Comparison of ENCODE assay signal across 8 mouse cellular contexts in genomic region chr15:25842462-25843085, GRCm38 (mm10). TPM values are rescaled to one million over a fixed set of nuclear protein-coding genes. Genes with fewer than 3 reads are reported as not detected.
DNase-seq lines count a peak whose midpoint lies in the region; ATAC-seq and TF ChIP-seq lines count a peak whose summit lies in the region.

No protein-coding gene starts in this region.

- ATAC-seq in heart, embryonic 12.5 days (ENCODE audit: insufficient number of reproducible peaks, low FRiP score), result peak; percentile 19; the same call in 1 of the 2 replicates
- no peak; the same call in none of the 2 replicates for ATAC-seq in forebrain, embryonic 14.5 days
- 0 out of 2 replicates have a peak, but pooled peaks have one; percentile 2 for ATAC-seq in limb, embryonic 13.5 days (ENCODE audit: low FRiP score, low read depth)

- H3K9ac ChIP-seq in heart, embryonic 12.5 days, result peak overlapping the region; percentile 75
- peak overlapping the region; percentile 77 for H3K9ac ChIP-seq in ES-Bruce4 (ENCODE audit: low read depth, poor library complexity, severe bottlenecking)
- H3K9ac ChIP-seq in forebrain, embryonic 14.5 days (ENCODE audit: low read length), result peak overlapping the region; percentile 83
- H3K9ac ChIP-seq in limb, embryonic 13.5 days, result peak overlapping the region; percentile 74

- TF ChIP-seq EP300 in ES-Bruce4 (IDR thresholded peaks at IDR 0.05; ENCODE audit: insufficient read depth, low read depth, low read length), result no peak

- TF ChIP-seq CTCF in ES-Bruce4 (IDR thresholded peaks at IDR 0.05; ENCODE audit: low read depth, low read length), result no peak
- TF ChIP-seq CTCF in olfactory bulb, adult 2 months (IDR thresholded peaks at IDR 0.05; ENCODE audit: insufficient read depth, low read depth, low read length), result no peak

- H3K4me2 ChIP-seq in heart, embryonic 12.5 days, result peak overlapping the region; percentile 93
- peak overlapping the region; percentile 91 for H3K4me2 ChIP-seq in forebrain, embryonic 14.5 days (ENCODE audit: low read length)
- H3K4me2 ChIP-seq in limb, embryonic 13.5 days (replicated peaks), result peak overlapping the region; percentile 93

- H3K4me3 ChIP-seq in heart, embryonic 12.5 days, result peak overlapping the region; percentile 64
- peak overlapping the region; percentile 77 for H3K4me3 ChIP-seq in ES-Bruce4 (ENCODE audit: low read depth, low read length)
- peak overlapping the region; percentile 78 for H3K4me3 ChIP-seq in forebrain, embryonic 14.5 days (ENCODE audit: low read depth, low read length)
- peak overlapping the region; percentile 77 for H3K4me3 ChIP-seq in limb, embryonic 13.5 days
- H3K4me3 ChIP-seq in olfactory bulb, adult 2 months (ENCODE audit: insufficient read depth, low read depth, low read length), result peak overlapping the region; percentile 96

- no peak for DNase-seq in heart, adult 18-20 months
- no peak for DNase-seq in forebrain, embryonic 14.5 days (ENCODE audit: low spot score)
- no peak for DNase-seq in layer of hippocampus, postnatal 25 days (ENCODE audit: extremely low spot score in 1 of 2, low spot score in 1 of 2)
- no peak for DNase-seq in left cerebral cortex, adult 11 months (ENCODE audit: low spot score)

- H3K36me3 ChIP-seq in heart, embryonic 12.5 days, result no peaks in the 10 kb centered on the region
- H3K36me3 ChIP-seq in ES-Bruce4 (ENCODE audit: control insufficient read depth, insufficient read depth, low read length, poor library complexity, severe bottlenecking), result no peaks in the 10 kb centered on the region
- no peaks in the 10 kb centered on the region for H3K36me3 ChIP-seq in forebrain, embryonic 14.5 days (ENCODE audit: control insufficient read depth, insufficient read depth, low read length)
- no peaks in the 10 kb centered on the region for H3K36me3 ChIP-seq in limb, embryonic 13.5 days

- WGBS in heart, embryonic 12.5 days, result 12% methylated on average over 16 of the region's 16 CpGs
- 14% methylated on average over 16 of the region's 16 CpGs for WGBS in forebrain, embryonic 14.5 days
- WGBS in limb, embryonic 13.5 days, result 14% methylated on average over 16 of the region's 16 CpGs
- WGBS in olfactory bulb, adult 2 months, result 22% methylated on average over 16 of the region's 16 CpGs

- no peak overlapping the region for H3K27ac ChIP-seq in heart, embryonic 12.5 days (ENCODE audit: poor library complexity, severe bottlenecking)
- H3K27ac ChIP-seq in ES-Bruce4 (ENCODE audit: insufficient read depth, low read length), result no peak overlapping the region
- no peak overlapping the region for H3K27ac ChIP-seq in forebrain, embryonic 14.5 days (ENCODE audit: low read depth, low read length)
- no peak overlapping the region for H3K27ac ChIP-seq in limb, embryonic 13.5 days
- H3K27ac ChIP-seq in olfactory bulb, adult 2 months (ENCODE audit: insufficient read depth, low read depth, low read length), result 0 out of 2 replicates have a peak overlapping the region, but pooled peaks have one; percentile 11

- H3K27me3 ChIP-seq in heart, embryonic 12.5 days (replicated peaks), result peaks cover 17% of the 10 kb centered on the region
- no peaks in the 10 kb centered on the region for H3K27me3 ChIP-seq in ES-Bruce4 (ENCODE audit: control insufficient read depth, insufficient read depth, low read length, poor library complexity, severe bottlenecking)
- peaks cover 4% of the 10 kb centered on the region; the same call in 1 of the 2 replicates for H3K27me3 ChIP-seq in forebrain, embryonic 14.5 days (replicated peaks; ENCODE audit: control insufficient read depth, insufficient read depth, low read length)
- peaks cover 33% of the 10 kb centered on the region for H3K27me3 ChIP-seq in limb, embryonic 13.5 days

- H3K9me3 ChIP-seq in heart, embryonic 12.5 days (replicated peaks), result peaks cover 2% of the 10 kb centered on the region; the same call in 1 of the 2 replicates
- H3K9me3 ChIP-seq in ES-Bruce4 (replicated peaks; ENCODE audit: control insufficient read depth, insufficient read depth, low read length, poor library complexity, severe bottlenecking), result no peaks in the 10 kb centered on the region
- no peaks in the 10 kb centered on the region; the same call in 1 of the 2 replicates for H3K9me3 ChIP-seq in forebrain, embryonic 14.5 days (replicated peaks; ENCODE audit: control insufficient read depth, low read length)
- H3K9me3 ChIP-seq in limb, embryonic 13.5 days, result 0 out of 2 replicates have a peak, but pooled peaks cover 2% of the 10 kb centered on the region

- H3K4me1 ChIP-seq in heart, embryonic 12.5 days (replicated peaks), result 0 out of 2 replicates have a peak, but pooled peaks cover 5% of the 10 kb centered on the region
- no peaks in the 10 kb centered on the region for H3K4me1 ChIP-seq in ES-Bruce4 (ENCODE audit: control insufficient read depth, insufficient read depth, low read length)
- H3K4me1 ChIP-seq in forebrain, embryonic 14.5 days (ENCODE audit: control insufficient read depth, insufficient read depth, low read length), result peaks cover 5% of the 10 kb centered on the region
- peaks cover 9% of the 10 kb centered on the region for H3K4me1 ChIP-seq in limb, embryonic 13.5 days
- 0 out of 2 replicates have a peak, but pooled peaks cover 3% of the 10 kb centered on the region for H3K4me1 ChIP-seq in olfactory bulb, adult 2 months (ENCODE audit: control insufficient read depth, insufficient read depth, low read length)

- TF ChIP-seq POLR2A in ES-Bruce4 (IDR thresholded peaks at IDR 0.05; ENCODE audit: insufficient read depth, low read length), result no peak
- TF ChIP-seq POLR2A in olfactory bulb, adult 2 months (IDR thresholded peaks at IDR 0.05; ENCODE audit: insufficient read depth, low read depth, low read length), result no peak

RNA-seq across cellular contexts. Expression of gene Retreg1, which starts 0.4 kb away (rescaled TPM):
- 56.5 and 62.2 TPM in 2 replicates for polyA plus RNA-seq in heart, embryonic 12.5 days (2016; fragmentation: Nextera tagmentation; extraction: Ambion mirVana)
- 100 to 1,000 TPM; 294 to 314 TPM for total RNA-seq in heart, adult 18-20 months (2021)
- 15.2 and 16.5 TPM in 2 replicates for polyA plus RNA-seq in ES-Bruce4 (2011; ENCODE audit: insufficient read depth, insufficient read length, low read depth, missing spikeins)
- polyA plus RNA-seq in forebrain, embryonic 14.5 days (2014; fragmentation: Nextera tagmentation; extraction: Ambion mirVana), result 6.7 and 8.1 TPM in 2 replicates
- polyA plus RNA-seq in limb, embryonic 13.5 days (2015; fragmentation: Nextera tagmentation; extraction: Ambion mirVana), result 3.3 TPM in 2 replicates
- not detected in 2 replicates for polyA plus RNA-seq in olfactory bulb, adult 2 months (2012; ENCODE audit: insufficient read depth, insufficient read length, low replicate concordance, missing spikeins)
- 10 to 100 TPM; 29.4 to 32.4 TPM for total RNA-seq in layer of hippocampus, postnatal 25 days (2021)
